Mouse (Mus musculus) liver, adult 2 months (tissue): ENCODE measurements at regions not wholly inside any gene's neighbourhood (a gene's known extent, or its start where the extent isn't known, plus 50 kb on each side); places are given as distances from the start of the nearest gene placed in this dataset.

ENCODE experiments used
- CTCF ChIP-seq: fragments of 200-500 bp; IDR thresholded peaks from 2 replicates; pipeline ENCODE4 v1.5.1; 2011; ENCODE audit warnings: low read depth, low read length, control low read depth
- POLR2A ChIP-seq: fragments of 200-500 bp; IDR thresholded peaks from 2 replicates; pipeline ENCODE4 v1.6.1; 2011; ENCODE audit warnings: low read length, control low read depth; ENCODE audit not compliant: insufficient read depth; ENCODE audit errors: extremely low read depth

DNA sequence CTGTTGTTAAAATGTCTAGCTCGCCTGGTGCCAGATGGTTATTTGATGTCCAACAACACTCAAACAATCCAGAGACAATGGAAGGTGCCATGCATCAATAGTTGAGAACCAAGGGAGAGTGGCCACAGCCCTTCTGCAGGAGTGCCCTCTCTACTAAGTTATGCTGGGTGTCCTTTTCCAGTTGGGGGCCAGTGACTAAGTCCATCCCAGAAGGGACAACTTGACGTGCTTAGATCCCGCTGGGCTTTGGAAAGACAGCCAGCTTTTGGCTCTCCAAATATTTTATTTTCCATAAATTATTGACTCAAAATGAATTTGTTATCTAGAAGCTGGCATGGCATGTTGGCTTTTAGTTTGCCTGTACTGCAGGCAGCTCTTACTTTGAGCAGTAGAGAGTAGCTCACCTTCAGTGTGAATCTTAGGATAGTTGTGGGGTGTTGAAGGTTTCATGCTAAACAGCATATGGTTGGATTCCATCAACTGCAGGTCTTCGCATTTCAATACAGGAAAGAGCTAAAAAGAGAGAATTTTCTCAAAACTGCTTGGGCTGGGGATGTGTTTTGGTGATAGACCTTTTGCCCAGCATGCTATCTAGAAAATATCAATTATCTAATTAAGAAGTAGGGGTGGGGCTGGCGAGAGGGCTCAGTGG, 120.8 kb upstream of the Cpsf6 start:
- no peak for TF ChIP-seq CTCF
- TF ChIP-seq POLR2A, result no peak
